Mouse (Mus musculus) liver, embryonic 14.5 days (tissue): ENCODE results near the gene Map2k7.

Experiments
- CTCF ChIP-seq: IDR thresholded peaks from 2 replicates; pipeline ENCODE4 v1.5.1; 2016; ENCODE audit warnings: antibody characterized with exemption, low read depth, control low read depth
- EP300 ChIP-seq: IDR thresholded peaks from 2 replicates; pipeline ENCODE4 v1.6.1; 2016; ENCODE audit warnings: antibody characterized with exemption, low read depth

GRCm38 (mm10) chr8:4222059-4222458 lies 16.5 kb upstream of the Map2k7 start:
- TF ChIP-seq CTCF (no peak), EP300 (no peak)
